Mouse (Mus musculus) embryonic fibroblast, embryonic 13.5 days (primary cell): ENCODE data around the gene Zfp366.

Experiments
- CTCF ChIP-seq: IDR thresholded peaks from 2 replicates; pipeline ENCODE4 v1.5.1; 2011; ENCODE audit warnings: mild to moderate bottlenecking, control low read depth, low read length, moderate library complexity, borderline replicate concordance; ENCODE audit not compliant: insufficient read depth
- POLR2A ChIP-seq: IDR thresholded peaks from 2 replicates; pipeline ENCODE4 v1.6.1; 2011; ENCODE audit warnings: low read depth, mild to moderate bottlenecking, control low read depth, low read length, moderate library complexity

- TF ChIP-seq POLR2A = no peak
- TF ChIP-seq CTCF = no peak
Observed at GRCm38 (mm10) chr13:99282961-99283360, 98.3 kb downstream of the Zfp366 start.
